In genomic region chr2:104497771-104498170, GRCm38 (mm10) we compare ENCODE assay signal across 11 mouse cellular contexts. TPM values are rescaled to one million over a fixed set of nuclear protein-coding genes. Genes with fewer than 3 reads are reported as not detected.
DNase-seq lines count a peak whose midpoint lies in the region; ATAC-seq lines count a peak whose summit lies in the region.
"Had no signal": no experiment of that assay in that cellular context is flagged by ENCODE, and none has a peak within 500 bp of the region (broad histone marks: within the 10 kb centered on the region; RNA-seq: fewer than 3 reads in every experiment).

No protein-coding gene starts in this region.

- WGBS in midbrain, embryonic 11.5 days, result 61% methylated on average over 4 of the region's 4 CpGs
- 60% methylated on average over 4 of the region's 4 CpGs for WGBS in midbrain, embryonic 10.5 days
- 31% methylated on average over 4 of the region's 4 CpGs for WGBS in stomach, embryonic 16.5 days

- no peak overlapping the region for H3K4me3 ChIP-seq in midbrain, embryonic 11.5 days (ENCODE audit: low read depth, low read length)
- no peak overlapping the region for H3K4me3 ChIP-seq in midbrain, embryonic 10.5 days
- no peak overlapping the region for H3K4me3 ChIP-seq in stomach, embryonic 16.5 days (replicated peaks; ENCODE audit: low read length)
- H3K4me3 ChIP-seq: midbrain, embryonic 12.5 days; neural tube, embryonic 13.5 days had no signal

- H3K9ac ChIP-seq in midbrain, embryonic 11.5 days (ENCODE audit: low read length), result no peak overlapping the region
- peak overlapping the region; percentile 6; the same call in 1 of the 2 replicates for H3K9ac ChIP-seq in stomach, embryonic 16.5 days (ENCODE audit: low read length)
- H3K9ac ChIP-seq: midbrain, embryonic 12.5 days; neural tube, embryonic 13.5 days had no signal

- H3K9me3 ChIP-seq in midbrain, embryonic 11.5 days (ENCODE audit: control insufficient read depth, low read length), result no peaks in the 10 kb centered on the region
- H3K9me3 ChIP-seq in midbrain, embryonic 10.5 days (replicated peaks), result no peaks in the 10 kb centered on the region
- no peaks in the 10 kb centered on the region for H3K9me3 ChIP-seq in stomach, embryonic 16.5 days (replicated peaks; ENCODE audit: control insufficient read depth, low read length)
- H3K9me3 ChIP-seq: midbrain, embryonic 12.5 days; neural tube, embryonic 13.5 days had no signal

- peak; percentile 73 for DNase-seq in adrenal gland, adult 2 months
- no peak for DNase-seq in adrenal gland, postnatal 4 days (ENCODE audit: low spot score in 2 of 2)
- peak; percentile 21 for DNase-seq in midbrain, embryonic 11.5 days (ENCODE audit: low spot score, missing footprints)
- DNase-seq in midbrain, embryonic 10.5 days (ENCODE audit: low spot score), result no peak
- DNase-seq in layer of hippocampus, adult 9-11 months, result peak; percentile 14
- no peak for DNase-seq in cerebellum, postnatal 14 days
- DNase-seq in thymus, postnatal 10 days (ENCODE audit: low spot score in 2 of 2), result no peak
- DNase-seq: lung, adult 18-20 months had no signal

- ATAC-seq in midbrain, embryonic 11.5 days (ENCODE audit: low FRiP score), result no peak
- ATAC-seq in stomach, embryonic 16.5 days (ENCODE audit: insufficient read depth, low FRiP score), result no peak

- H3K27ac ChIP-seq in midbrain, embryonic 11.5 days (ENCODE audit: low read depth, low read length), result no peak overlapping the region
- no peak overlapping the region for H3K27ac ChIP-seq in midbrain, embryonic 10.5 days (replicated peaks)
- peak overlapping the region; percentile 80 for H3K27ac ChIP-seq in stomach, embryonic 16.5 days (ENCODE audit: low read length)
- H3K27ac ChIP-seq: midbrain, embryonic 12.5 days; neural tube, embryonic 13.5 days had no signal

- no peaks in the 10 kb centered on the region for H3K36me3 ChIP-seq in midbrain, embryonic 11.5 days (ENCODE audit: control insufficient read depth, insufficient read depth, low read length)
- H3K36me3 ChIP-seq in midbrain, embryonic 10.5 days, result no peaks in the 10 kb centered on the region
- no peaks in the 10 kb centered on the region for H3K36me3 ChIP-seq in stomach, embryonic 16.5 days (ENCODE audit: control insufficient read depth, insufficient read depth, low read length)
- H3K36me3 ChIP-seq: midbrain, embryonic 12.5 days; neural tube, embryonic 13.5 days had no signal

- H3K27me3 ChIP-seq in midbrain, embryonic 11.5 days (ENCODE audit: control insufficient read depth, insufficient read depth, low read length), result no peaks in the 10 kb centered on the region
- H3K27me3 ChIP-seq in midbrain, embryonic 10.5 days (ENCODE audit: low read depth, poor library complexity, severe bottlenecking), result peaks cover 22% of the 10 kb centered on the region
- no peaks in the 10 kb centered on the region for H3K27me3 ChIP-seq in stomach, embryonic 16.5 days (ENCODE audit: control insufficient read depth, insufficient read depth, low read length)
- H3K27me3 ChIP-seq: neural tube, embryonic 13.5 days had no signal

- H3K4me1 ChIP-seq in midbrain, embryonic 11.5 days (ENCODE audit: control insufficient read depth, insufficient read depth, low read length), result peaks cover 3% of the 10 kb centered on the region; the same call in 1 of the 2 replicates
- peaks cover 26% of the 10 kb centered on the region for H3K4me1 ChIP-seq in midbrain, embryonic 10.5 days
- H3K4me1 ChIP-seq in stomach, embryonic 16.5 days (ENCODE audit: control insufficient read depth, insufficient read depth, low read length), result peaks cover 17% of the 10 kb centered on the region

- no peak overlapping the region for H3K4me2 ChIP-seq in midbrain, embryonic 11.5 days
- peak overlapping the region; percentile 40 for H3K4me2 ChIP-seq in stomach, embryonic 16.5 days (ENCODE audit: low read depth, low read length)
- H3K4me2 ChIP-seq: midbrain, embryonic 12.5 days; neural tube, embryonic 13.5 days had no signal

RNA-seq across cellular contexts. Expression of gene Hipk3, which starts 3.5 kb away (rescaled TPM):
- total RNA-seq in adrenal gland, adult 2 months (2021), result 100 to 1,000 TPM; 116 to 136 TPM
- 28.8 and 30.6 TPM in 2 replicates for polyA plus RNA-seq in adrenal gland, adult 2 months (2012; rRNA removed)
- total RNA-seq in adrenal gland, postnatal 4 days (2021), result 100 to 1,000 TPM; 119 to 129 TPM
- 10.7 and 11.3 TPM in 2 replicates for polyA plus RNA-seq in midbrain, embryonic 11.5 days (2014; fragmentation: Nextera tagmentation; extraction: Ambion mirVana)
- polyA plus RNA-seq in midbrain, embryonic 10.5 days (2016; fragmentation: Nextera tagmentation; extraction: Ambion mirVana), result 6.2 and 6.3 TPM in 2 replicates
- 12.8 and 14.3 TPM in 2 replicates for polyA plus RNA-seq in stomach, embryonic 16.5 days (2015; fragmentation: Nextera tagmentation; extraction: Ambion mirVana)

Comparison
In these comparisons a context has a peak if more than half of its experiments do, and no peak if none do; other contexts are left out.
1. DNase-seq: peak in adrenal gland, adult 2 months (single experiment), midbrain, embryonic 11.5 days (single experiment) and layer of hippocampus, adult 9-11 months (single experiment); none in adrenal gland, postnatal 4 days (0 of 2), midbrain, embryonic 10.5 days (single experiment), cerebellum, postnatal 14 days (0 of 2) and thymus, postnatal 10 days (0 of 2).